Mouse (Mus musculus): Measurements from ENCODE around the gene Ptprg.

Ptprg gene

GRCm38 (mm10) chr14:12082131-12082921, 529.0 kb downstream of the Ptprg start:
- peak; percentile 55 for DNase-seq (ENCODE audit: extremely low spot score, low spot score)

- no peak for DNase-seq (ENCODE audit: extremely low spot score, low spot score)
Observed at GRCm38 (mm10) chr14:12084076-12084475, 530.7 kb downstream of the Ptprg start.

- no peak for DNase-seq (ENCODE audit: extremely low spot score, low spot score)
Observed at GRCm38 (mm10) chr14:12085078-12085477, 531.7 kb downstream of the Ptprg start.

- no peak for DNase-seq (ENCODE audit: extremely low spot score, low spot score)
Observed at GRCm38 (mm10) chr14:12086167-12086566, 532.8 kb downstream of the Ptprg start.

DNA sequence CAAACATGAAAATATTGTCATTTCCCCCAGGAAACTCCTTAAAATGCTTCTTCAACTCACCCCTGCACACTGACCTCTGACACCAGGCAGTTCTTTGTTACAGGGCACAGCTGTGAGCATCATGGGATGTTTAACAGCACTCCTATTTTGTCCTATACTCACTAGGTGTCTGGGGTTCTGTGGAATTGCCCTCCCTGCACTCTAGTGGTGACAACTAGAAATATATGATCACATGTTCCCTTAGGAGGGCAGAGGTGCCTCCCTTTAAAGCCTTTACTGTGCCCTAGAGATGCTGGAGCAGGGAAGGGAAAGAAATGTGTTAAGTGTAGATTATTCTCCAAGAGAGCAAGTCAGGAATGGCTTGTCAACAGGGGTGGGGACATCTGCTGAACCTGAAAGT, 536.6 kb downstream of the Ptprg start:
- peak; percentile 35 for DNase-seq (ENCODE audit: extremely low spot score, low spot score)

DNA sequence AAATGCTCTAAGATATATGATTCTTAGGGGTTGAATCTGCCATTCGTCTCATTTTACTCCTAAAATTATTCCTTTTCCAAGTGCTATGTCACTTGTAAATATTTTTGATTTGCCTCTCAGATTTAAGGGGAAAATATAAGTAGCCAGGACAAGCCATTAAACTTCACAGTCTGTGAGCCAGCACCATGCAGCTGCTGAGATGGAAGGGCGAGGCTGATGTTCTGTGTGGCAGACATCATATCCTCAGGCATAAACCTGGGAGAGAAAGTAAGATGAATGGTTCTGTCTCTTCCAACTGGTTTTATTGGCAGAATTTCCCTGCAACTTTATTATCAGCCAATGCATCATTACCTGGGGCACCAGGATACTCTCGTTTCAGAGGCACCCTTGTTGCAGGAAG, 538.4 kb downstream of the Ptprg start:
- no peak for DNase-seq (ENCODE audit: extremely low spot score, low spot score)

- no peak for DNase-seq (ENCODE audit: extremely low spot score, low spot score)
Observed at GRCm38 (mm10) chr14:12099390-12100333, 546.3 kb downstream of the Ptprg start.

DNA sequence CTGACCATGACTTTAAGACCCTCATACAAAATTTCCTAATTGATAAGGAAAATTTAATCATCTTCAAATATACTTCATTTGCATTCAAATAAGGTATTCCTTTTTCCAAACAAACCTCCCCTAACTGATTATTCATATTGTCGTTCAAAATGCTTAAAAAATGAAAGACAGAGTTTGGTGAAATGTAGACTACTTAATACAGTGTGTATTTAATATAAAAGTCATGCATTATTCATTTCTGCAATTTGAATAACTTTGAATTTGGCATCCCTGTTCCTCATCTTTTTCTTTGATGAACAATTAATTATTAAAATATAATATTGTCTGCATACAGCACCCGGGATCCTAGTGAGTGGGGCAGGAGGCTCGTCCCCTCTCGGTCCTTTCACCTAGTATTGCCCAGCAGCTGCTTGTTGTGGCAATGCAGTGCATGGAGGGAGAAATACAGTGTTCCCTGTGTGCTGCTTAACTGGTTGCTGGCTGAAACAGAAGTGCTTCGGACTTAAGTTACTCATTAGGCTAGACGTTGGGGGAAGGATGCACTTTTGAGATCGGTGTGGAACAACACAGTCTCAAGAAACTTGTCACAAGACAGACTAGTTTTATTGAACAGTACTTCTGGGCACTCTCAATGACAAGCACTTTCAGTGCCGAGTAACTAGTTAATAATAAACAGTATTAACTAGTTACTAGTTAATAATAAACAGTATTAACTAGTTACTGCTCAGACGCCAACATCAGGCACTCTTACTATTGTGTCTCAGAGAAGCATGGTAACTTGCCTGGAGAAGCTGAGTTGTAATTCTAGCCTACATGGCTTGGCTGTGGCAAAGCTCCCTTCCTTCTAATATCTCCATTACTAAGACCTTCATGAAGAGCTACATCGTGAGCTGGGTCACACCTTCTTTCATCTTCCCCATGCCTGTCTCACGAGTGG, 549.3 kb downstream of the Ptprg start:
- DNase-seq (ENCODE audit: extremely low spot score, low spot score), result no peak

DNA sequence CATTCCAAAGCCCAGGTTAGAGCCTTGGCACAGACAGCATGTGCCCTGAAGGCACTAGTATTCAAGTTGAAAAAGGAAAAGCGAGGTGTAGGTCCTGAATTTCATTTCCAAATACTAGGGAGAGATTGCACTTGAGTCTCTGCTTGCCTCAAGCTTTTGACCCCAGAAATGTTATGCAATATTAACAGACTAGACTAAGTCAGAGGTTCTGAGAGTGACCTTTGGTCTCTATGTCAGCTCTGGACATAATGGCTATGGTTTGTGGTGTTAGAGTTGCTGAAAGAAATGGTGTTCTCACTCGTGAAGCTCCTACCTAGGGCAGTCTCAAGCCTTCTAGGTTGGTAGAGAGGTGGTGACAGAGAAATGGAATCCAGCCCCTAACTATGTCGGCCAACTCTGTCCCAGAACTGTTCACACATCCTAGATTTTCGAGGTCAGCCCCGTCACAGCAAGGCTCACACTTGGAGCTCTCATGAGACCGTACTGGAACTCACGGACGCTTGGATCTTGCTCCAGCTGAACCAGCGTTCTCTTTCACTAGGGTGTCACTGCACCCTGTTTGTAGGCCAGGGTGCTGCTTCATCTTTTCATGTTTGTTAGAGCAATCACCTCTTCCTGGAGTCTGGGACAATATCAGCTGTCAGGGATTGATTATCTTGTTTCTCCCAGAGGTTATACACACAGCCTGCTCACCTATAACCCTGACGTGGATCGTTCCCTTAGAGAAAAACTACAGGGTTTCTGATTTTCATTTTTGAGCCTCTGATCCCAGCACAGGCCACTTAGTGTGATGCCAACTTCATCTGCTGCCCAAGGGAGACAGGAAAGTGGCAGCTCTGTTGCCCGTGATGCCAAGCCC, 551.2 kb downstream of the Ptprg start:
- DNase-seq (ENCODE audit: extremely low spot score, low spot score), result no peak

DNA sequence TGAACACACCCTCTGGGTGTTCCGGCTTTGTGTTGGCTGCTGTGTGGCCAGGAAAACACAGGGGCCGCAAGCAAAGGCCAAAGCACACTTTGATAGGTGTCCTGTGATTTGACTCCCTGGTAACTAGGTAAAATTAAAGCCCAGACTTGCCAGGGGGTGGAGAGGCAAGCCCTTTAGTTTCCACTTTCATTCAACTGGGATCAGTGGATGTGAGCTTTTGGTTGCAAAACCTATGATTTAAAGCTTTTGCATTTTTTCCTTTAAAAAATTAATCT, 551.8 kb downstream of the Ptprg start:
- DNase-seq (ENCODE audit: extremely low spot score, low spot score), result no peak

- DNase-seq (ENCODE audit: extremely low spot score, low spot score), result no peak
Observed at GRCm38 (mm10) chr14:12105593-12105992, 552.3 kb downstream of the Ptprg start.

DNA sequence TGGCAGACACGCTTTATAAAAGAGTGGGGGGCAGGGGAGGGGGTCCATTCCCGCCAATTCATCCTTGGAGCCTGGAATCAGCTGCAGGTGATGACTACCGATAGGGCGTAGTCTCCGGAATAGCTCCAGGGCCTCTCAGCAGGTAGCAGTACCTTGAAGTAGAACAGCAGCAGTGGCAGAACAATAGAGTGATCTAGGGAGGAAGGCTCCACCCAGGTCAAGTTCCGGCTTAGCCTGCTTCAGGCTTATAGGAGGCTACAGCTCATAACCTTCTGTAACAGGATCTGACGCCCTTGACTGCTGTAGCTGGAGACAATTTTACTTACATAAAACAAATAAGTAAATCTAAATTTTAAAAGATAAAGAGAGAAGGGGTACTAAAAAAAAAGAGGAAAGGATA, 554.1 kb downstream of the Ptprg start:
- DNase-seq (ENCODE audit: extremely low spot score, low spot score), result no peak

DNA sequence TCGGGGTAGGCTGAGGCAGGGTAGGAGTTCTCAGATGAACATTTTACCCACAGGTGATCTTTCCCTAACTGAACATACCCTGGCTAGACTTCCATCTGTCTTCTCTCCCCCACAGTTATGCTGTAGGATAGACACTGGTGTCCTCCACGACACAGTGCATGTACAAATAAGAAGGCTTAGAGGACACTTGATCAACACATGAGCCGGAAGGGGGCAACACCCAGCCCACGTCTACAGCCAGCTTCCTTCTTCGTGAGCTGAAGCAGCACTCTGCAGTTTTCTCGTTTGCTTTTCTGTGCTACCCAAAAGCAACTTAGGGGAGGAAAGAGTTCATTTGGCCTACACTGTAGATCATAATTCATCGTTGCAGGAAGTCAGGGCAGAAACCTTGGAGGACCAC, 554.7 kb downstream of the Ptprg start:
- DNase-seq (ENCODE audit: extremely low spot score, low spot score), result no peak

DNA sequence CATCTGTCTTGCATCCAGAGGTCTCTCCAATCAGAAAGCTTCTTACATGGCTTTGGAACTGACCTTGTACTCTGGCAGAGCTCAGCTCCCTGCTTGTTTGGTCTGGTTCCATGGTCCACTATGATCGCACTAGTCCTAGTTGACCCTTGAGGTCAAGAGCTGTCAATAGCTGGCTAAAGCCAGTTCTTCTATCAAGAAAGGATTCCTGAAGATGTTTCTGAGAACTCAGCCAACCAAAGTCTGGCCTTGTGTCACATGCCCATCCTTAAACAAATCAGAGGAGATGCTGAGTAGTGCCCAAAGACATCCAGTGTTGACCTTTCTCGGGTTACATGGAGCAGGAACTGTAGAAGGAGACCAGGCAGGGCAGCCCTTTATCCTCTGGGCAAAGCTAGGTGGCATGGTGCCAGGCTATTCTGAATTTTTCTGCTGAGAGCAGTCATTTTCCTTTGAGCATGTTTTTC, 559.2 kb downstream of the Ptprg start:
- no peak for DNase-seq (ENCODE audit: extremely low spot score, low spot score)

DNA sequence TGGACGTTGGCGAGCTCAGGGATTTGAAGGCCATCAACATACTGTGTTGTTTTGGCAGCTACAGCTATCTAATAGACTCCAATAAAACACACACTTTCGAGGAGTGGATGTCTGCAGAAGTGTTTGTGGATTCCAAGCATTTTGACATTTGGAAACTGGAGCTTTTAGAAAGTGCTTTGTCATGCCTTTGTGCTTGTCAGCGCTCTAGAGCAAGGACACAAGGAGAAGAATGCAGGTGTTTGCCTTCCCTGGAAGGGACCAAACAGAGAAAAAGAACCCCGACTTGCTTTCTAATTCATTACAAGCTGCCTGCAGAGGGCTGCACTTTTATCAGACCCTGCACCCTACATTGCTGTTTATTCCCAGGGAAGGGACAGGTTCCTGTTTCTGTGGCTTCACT, 560.0 kb downstream of the Ptprg start:
- DNase-seq (ENCODE audit: extremely low spot score, low spot score), result no peak

- no peak for DNase-seq (ENCODE audit: extremely low spot score, low spot score)
Observed at GRCm38 (mm10) chr14:12114016-12114415, 560.7 kb downstream of the Ptprg start.

GRCm38 (mm10) chr14:12119260-12119659, 565.9 kb downstream of the Ptprg start:
- DNase-seq (ENCODE audit: extremely low spot score, low spot score), result no peak

- DNase-seq (ENCODE audit: extremely low spot score, low spot score), result no peak
Observed at GRCm38 (mm10) chr14:12121906-12122305, 568.6 kb downstream of the Ptprg start.

DNA sequence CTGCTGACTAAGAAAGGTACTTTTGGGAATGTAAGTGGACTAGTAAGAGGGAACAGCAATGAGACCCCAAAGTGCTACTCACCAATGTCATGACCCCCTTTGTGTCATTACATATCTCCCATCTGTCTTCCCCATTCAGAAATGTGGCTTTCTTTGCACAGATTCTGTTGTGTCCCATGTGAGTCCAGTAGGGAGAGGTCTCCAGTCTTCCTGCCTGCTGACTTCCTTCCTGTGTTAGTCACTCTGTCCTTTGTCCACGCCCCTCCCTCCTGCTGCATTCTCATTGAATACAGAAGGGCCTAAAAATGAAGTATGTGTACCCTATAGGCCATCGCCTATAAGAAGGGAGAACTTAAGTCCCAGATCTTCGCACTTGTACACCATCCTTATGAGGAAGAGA, 571.4 kb downstream of the Ptprg start:
- DNase-seq (ENCODE audit: extremely low spot score, low spot score), result no peak

DNA sequence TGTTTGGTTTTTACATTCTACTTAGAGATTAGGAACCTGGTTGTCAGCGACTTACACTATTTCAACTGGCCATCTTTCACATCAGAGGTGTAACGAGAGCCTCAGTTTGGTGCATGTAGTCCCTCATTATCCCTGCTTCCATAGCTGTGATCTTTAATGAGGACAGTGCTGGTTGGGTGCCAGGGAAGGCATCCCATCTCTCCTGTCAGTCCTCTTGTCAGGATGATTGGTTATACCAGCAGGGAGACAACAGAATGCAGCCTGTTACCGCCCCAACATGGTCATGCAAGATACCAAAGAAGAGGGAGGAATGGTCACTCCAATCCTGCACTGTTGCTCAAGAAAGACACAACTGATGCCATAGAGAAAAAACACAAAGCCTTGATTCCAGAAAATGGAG, 574.6 kb downstream of the Ptprg start:
- DNase-seq (ENCODE audit: extremely low spot score, low spot score), result no peak

Data from neural tube, embryonic 10.5 days (tissue).